Mouse (Mus musculus) left cerebral cortex, postnatal 4 days (tissue): ENCODE data around the gene Cpeb1. TPM values are rescaled to one million over a fixed set of nuclear protein-coding genes. Genes with fewer than 3 reads are reported as not detected.

ENCODE experiments used
- DNase-seq: peaks from one replicate; pipeline ENCODE4 v3.0.0-alpha.2; 2022
- intact Hi-C: fragments of 180-260 bp; cut with DNase I; formaldehyde crosslinking; loops from one replicate; pipeline ENCODE4 v1.15.1; 2025
- total RNA-seq, 2 experiments: library from RNA; stranded (reverse); gene quantifications; 2 replicates each; pipeline ENCODE4 v1.2.3; 2021

Gene Cpeb1
- total RNA-seq, 2 experiments from 2014 or later, result 10.0 to 11.6 TPM

- no peak for DNase-seq
- intact Hi-C loops, result no loop called here
Measured at GRCm38 (mm10) chr7:81335705-81336431, 119.4 kb downstream of the Cpeb1 start.

- DNase-seq, result no peak
- intact Hi-C loops, result no loop called here
Measured at GRCm38 (mm10) chr7:81331851-81332250, 123.4 kb downstream of the Cpeb1 start.

DNA sequence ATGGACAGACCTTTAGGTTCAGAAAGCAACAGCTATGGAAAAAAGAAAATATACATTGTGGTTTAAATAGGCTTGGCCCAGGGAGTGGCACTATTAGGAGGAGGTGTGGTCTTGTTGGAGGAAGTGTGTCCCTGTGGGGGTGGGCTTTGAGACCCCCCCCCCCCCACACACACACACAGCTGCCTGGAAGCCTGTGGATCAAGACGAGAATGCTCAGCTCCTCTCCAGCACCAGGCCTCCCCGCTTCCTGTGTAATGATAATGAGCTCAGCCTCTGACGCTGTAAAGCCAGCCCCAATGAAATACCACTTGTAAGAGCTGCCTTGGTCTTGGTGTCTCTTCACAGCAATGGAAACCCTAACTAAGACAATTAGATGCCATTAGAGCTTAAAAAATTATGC is 124.5 kb downstream of the Cpeb1 start:
- no peak for DNase-seq
- intact Hi-C loops, result no loop called here

- intact Hi-C loops, result no loop called here
- DNase-seq, result no peak
Measured at GRCm38 (mm10) chr7:81327661-81328060, 127.6 kb downstream of the Cpeb1 start.

- intact Hi-C loops, result no loop called here
- DNase-seq, result no peak
Measured at GRCm38 (mm10) chr7:81326859-81327258, 128.4 kb downstream of the Cpeb1 start.

DNA sequence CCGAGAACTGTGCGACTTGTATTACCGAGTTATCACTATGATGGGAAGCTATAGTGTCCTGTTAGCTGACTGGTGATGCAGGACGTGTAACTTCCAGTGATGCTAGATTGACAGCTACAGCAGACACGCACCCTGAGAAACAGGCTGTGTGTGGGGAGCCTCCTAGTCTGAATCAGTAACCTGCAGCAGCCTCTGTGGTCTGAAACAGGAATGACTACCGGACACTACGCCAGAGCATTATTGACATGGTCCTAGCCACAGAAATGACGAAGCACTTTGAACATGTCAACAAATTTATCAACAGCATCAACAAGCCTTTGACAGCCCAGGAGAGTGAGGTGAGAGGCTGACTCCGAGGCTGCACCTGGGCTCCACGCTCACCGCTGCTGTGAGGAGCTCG is 129.2 kb downstream of the Cpeb1 start:
- intact Hi-C loops, result no loop called here
- DNase-seq, result no peak

GRCm38 (mm10) chr7:81321776-81322175 is 133.5 kb downstream of the Cpeb1 start:
- intact Hi-C loops, result loop anchor here (5.0 kb wide), 1 partner anchor 154 kb away; no protein-coding TSS in a partner anchor
- no peak for DNase-seq

DNA sequence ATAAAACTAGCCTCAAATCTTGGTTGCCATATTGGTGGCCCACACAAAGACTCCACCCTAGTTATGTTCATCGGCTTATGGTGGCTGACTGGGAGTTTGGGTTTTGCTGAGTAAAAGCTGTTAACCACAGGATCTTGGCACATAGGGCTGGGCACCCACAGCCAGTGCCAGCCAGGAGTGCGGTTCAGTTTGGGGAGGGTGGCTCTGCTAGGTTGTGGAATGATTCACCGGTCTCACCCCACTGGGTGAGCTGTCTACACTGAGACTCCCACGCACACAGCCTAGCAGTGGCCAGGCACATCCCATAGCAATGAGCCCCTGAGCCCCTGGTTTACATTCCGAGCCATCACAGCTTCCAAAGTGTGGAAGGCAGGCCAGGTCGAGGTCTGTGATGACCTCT is 135.5 kb downstream of the Cpeb1 start:
- no peak for DNase-seq
- intact Hi-C loops, result loop anchor here (5.0 kb wide), 1 partner anchor 152 kb away; no protein-coding TSS in a partner anchor

DNA sequence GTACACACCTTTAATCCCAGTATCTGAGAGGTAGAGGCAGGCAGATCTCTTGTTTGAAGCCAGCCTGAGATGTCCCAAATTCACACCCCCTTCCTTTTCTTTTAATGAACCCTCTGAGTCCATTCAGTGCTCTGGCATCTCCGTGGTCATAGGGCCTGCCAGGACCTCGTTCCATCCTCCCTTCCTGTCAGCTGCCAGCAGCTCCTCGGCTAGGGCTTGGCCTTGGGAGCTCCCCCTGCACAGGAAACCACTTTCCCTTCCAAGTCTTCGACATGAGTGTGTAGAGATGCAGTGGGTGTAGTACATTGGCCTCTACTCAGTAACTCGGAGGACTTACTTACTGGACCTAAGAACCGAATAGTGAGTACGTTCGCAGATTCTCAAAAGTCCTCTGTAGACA is 139.7 kb downstream of the Cpeb1 start:
- DNase-seq, result no peak
- intact Hi-C loops, result no loop called here

- no peak for DNase-seq
- intact Hi-C loops, result no loop called here
Measured at GRCm38 (mm10) chr7:81311581-81311980, 143.7 kb downstream of the Cpeb1 start.

- intact Hi-C loops, result no loop called here
Measured at GRCm38 (mm10) chr7:81311130-81311529, 144.1 kb downstream of the Cpeb1 start.

GRCm38 (mm10) chr7:81309247-81309646 is 146.0 kb downstream of the Cpeb1 start:
- intact Hi-C loops, result no loop called here

More at GRCm38 (mm10) chr7:81311130-81311529, 144.1 kb downstream of the Cpeb1 start:
- no peak for DNase-seq

GRCm38 (mm10) chr7:81307735-81308134 is 147.5 kb downstream of the Cpeb1 start:
- intact Hi-C loops, result no loop called here
- DNase-seq, result peak; percentile 19

More at GRCm38 (mm10) chr7:81309247-81309646, 146.0 kb downstream of the Cpeb1 start:
- no peak for DNase-seq

DNA sequence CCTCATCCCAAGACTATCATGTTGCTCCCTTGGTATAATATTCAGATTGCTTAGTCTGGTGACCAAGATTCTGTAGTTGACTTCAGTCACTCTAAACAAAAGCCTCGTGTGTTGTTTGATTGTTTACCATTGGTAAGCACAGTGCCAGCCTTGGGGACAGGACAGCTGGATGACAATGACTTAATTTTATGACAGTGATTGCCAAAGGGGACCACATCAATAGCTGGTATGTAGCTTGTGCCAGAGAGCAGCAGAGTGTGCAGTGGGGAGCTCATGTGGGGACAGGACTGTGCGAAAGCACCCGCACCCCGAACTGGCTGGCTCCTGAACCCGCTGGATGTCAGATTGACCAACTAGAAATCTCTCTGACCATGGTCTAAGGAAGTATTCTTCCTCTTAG is 150.6 kb downstream of the Cpeb1 start:
- no peak for DNase-seq
- intact Hi-C loops, result no loop called here

GRCm38 (mm10) chr7:81304100-81304499 is 151.2 kb downstream of the Cpeb1 start:
- DNase-seq, result no peak
- intact Hi-C loops, result no loop called here

DNA sequence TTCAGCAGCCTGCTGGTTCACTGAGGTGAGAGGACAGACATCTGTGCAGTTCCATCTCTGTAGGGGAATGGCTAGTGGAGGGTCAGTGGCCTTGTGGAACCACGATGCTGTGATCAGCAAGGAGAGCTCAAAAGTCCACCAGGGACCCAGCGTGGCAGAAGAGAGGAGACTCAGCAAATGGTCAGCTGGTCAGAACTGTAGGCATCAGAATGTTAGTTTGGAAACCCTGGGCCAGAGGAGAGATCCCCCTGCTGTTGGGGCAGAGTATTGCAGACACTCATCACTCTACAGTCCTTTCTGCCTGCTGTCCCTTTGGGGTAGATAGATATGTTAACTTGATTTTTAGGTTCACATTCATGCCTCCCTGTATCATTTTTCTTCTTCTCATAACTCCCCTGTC is 151.6 kb downstream of the Cpeb1 start:
- intact Hi-C loops, result no loop called here
- no peak for DNase-seq

DNA sequence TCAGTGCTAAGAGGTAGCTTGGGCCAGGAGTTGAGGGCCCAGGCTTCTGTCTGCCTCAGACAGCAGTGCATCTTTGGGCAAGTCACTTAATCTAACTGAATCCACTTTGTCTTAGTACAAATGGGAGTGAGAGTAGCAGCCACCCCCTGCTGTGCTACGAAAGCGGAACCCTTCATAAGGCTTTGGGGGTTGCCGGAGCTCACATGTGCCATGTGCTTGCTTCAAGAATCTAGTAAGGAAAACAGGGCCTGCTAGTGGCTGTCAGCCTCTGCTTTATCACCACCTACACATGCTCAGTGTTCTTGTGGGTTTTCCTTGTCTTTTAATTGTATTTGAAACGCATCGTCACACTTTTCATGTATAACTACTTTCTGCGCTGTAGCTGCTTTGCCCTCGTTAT is 153.9 kb downstream of the Cpeb1 start:
- intact Hi-C loops, result no loop called here
- no peak for DNase-seq

- intact Hi-C loops, result no loop called here
- no peak for DNase-seq
Measured at GRCm38 (mm10) chr7:81298206-81298605, 157.1 kb downstream of the Cpeb1 start.

Other genes starting within 250 kb of the Cpeb1 start
- 1 to 10 TPM; 2.4 to 4.5 TPM for gene Pde8a, start 241.9 kb downstream of the Cpeb1 start, total RNA-seq
- 100 to 1,000 TPM; 830 to 890 TPM for gene Rps17, start 110.2 kb downstream of the Cpeb1 start, total RNA-seq
- gene Ap3b2, start 38.5 kb upstream of the Cpeb1 start, total RNA-seq, result 100 to 1,000 TPM; 165 to 172 TPM
- gene BC048679, start 42.8 kb upstream of the Cpeb1 start, total RNA-seq, result not detected
- under 1 TPM in 1 of 2 experiments, not detected in 1; 0.08 TPM for gene Fsd2, start 111.5 kb upstream of the Cpeb1 start, total RNA-seq
- gene Whamm, start 115.8 kb upstream of the Cpeb1 start, total RNA-seq, result 10 to 100 TPM; 14.5 to 15.9 TPM